Mouse (Mus musculus) olfactory bulb, adult 2 months (tissue): ENCODE data around the gene Nme3.

ENCODE experiments used
- CTCF ChIP-seq: fragments of 200-500 bp; IDR thresholded peaks from 2 replicates; pipeline ENCODE4 v1.5.1; 2012; ENCODE audit warnings: low read depth, mild to moderate bottlenecking, low read length, moderate library complexity; ENCODE audit not compliant: insufficient read depth
- POLR2A ChIP-seq: fragments of 200-500 bp; IDR thresholded peaks from 2 replicates; pipeline ENCODE4 v1.6.1; 2012; ENCODE audit warnings: mild to moderate bottlenecking, low read depth, low read length, moderate library complexity; ENCODE audit not compliant: insufficient read depth

GRCm38 (mm10) chr17:24877336-24878116, 18.8 kb upstream of the Nme3 start:
- TF ChIP-seq POLR2A: no peak
- TF ChIP-seq CTCF: no peak
